Mouse (Mus musculus): Measurements from ENCODE around the gene Tmem101. TPM values are rescaled to one million over a fixed set of nuclear protein-coding genes. Genes with fewer than 3 reads are reported as not detected.
A peak's percentile ranks its signal among the peaks of the same experiment; 100 is the strongest.

Gene Tmem101
- 32.4 and 40.4 TPM in 2 replicates for polyA plus RNA-seq (2015; fragmentation: Nextera tagmentation; extraction: Ambion mirVana)

DNA sequence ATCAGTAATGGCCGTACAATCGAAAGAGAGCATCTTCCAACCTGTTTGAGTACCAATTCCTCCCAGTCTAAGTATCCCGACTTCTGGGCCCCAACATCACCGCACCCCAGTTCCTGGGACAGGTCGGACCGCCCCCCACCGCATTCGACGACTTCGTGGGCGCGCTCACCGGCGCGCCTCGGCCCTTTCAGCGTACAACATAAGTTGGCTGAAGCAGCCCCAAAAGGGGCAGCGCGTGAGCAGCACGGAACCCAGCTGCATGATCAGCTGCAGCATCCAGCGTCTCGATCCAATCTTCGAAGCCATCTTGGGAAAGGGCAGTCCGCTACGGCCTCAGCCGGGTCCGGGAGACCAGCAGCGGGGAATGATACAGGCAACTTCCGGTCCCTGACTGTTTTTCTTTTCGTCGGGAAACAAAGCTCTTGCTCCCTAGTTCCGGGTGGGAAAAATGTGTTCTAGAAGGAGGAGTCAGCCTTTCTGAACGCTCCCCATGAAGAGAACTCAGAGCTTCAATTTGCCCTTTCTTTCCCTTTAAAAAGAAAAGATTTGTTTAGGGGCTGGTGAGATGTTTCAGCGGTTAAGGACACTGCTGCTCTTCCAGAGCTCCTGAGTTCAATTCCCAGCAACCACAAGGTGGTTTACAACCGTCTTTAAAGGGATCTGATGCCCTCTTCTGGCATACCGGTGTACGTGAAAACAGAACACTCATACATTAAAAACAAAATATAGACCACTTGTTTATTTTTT lies at the start of gene Tmem101:
Tmem101 (minus strand) TSS at position 366 of the 747 bp plus-strand sequence.
- peak; percentile 92 for ATAC-seq (ENCODE audit: low read depth)
- under 1% methylated on average over 37 of the region's 37 CpGs for WGBS

DNA sequence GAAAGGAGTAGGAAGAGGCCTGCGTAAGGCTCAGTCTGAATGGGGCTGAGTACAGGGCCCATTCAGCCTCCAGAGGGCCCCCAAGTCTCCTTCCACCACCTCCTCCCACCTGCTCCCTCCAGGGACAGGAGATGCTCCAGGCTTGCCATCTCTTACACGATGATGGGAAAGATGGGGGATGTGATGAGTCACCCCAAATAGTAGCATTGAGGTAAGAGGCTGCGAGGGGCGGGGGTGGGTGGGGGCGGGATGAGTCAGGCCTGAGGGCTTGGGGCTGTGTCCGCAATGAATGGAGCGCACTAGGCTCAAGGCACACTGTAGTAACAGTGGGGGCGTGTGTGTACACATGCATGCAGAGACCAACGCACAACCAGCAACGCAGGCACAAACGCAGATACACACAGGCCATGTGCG lies 45.2 kb upstream of the Tmem101 start:
- WGBS, result 82% methylated on average over 12 of the region's 12 CpGs
- Histone ChIP-seq H3K4me3 (no peak overlapping the region), H3K4me1 (replicated peaks) (peaks cover under 1% of the 10 kb centered on the region; the same call in 1 of the 2 replicates), H3K27me3 (no peaks in the 10 kb centered on the region), H3K9me3 (no peaks in the 10 kb centered on the region), H3K36me3 (peaks cover 97% of the 10 kb centered on the region), H3K4me2 (no peak overlapping the region), H3K27ac (replicated peaks) (no peak overlapping the region), H3K9ac (no peak overlapping the region)
- no peak for ATAC-seq (ENCODE audit: low read depth)

More for the DNA sequence above, at the start of gene Tmem101:
- H3K4me3 ChIP-seq, result peak within 1 kb of the TSS; percentile 69
- H3K27ac ChIP-seq (replicated peaks), result peak within 1 kb of the TSS; percentile 84
- H3K27me3 ChIP-seq, result no peaks in the 10 kb centered on the region
- H3K36me3 ChIP-seq, result peaks cover 32% of the 10 kb centered on the region
- H3K4me2 ChIP-seq, result peak within 1 kb of the TSS; percentile 94
- H3K9me3 ChIP-seq, result no peaks in the 10 kb centered on the region
- H3K4me1 ChIP-seq (replicated peaks), result peaks cover 11% of the 10 kb centered on the region
- H3K9ac ChIP-seq, result peak within 1 kb of the TSS; percentile 85

DNA sequence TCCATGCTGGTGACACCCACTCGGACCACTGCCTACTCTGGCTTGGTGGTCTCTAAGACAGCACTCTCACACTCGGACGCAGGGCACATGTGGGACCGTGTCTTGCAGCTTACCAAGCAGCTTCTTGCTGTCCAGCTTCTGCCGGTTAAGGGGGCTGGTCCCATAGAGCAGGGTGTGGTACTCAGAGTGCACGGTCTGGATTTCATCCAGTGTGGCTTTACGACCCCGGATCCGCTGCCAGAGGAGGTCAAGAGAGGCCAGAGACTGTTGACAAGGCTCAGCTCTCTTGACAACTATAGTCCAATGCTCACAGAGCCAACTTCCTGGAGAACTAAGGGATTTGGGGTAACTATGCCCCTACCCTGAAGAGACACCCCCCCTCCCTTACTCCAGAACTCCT lies 43.7 kb upstream of the Tmem101 start:
- Histone ChIP-seq H3K4me2 (no peak overlapping the region), H3K36me3 (peaks cover 97% of the 10 kb centered on the region), H3K27me3 (no peaks in the 10 kb centered on the region), H3K4me1 (replicated peaks) (0 out of 2 replicates have a peak, but pooled peaks cover under 1% of the 10 kb centered on the region), H3K9me3 (no peaks in the 10 kb centered on the region), H3K4me3 (no peak overlapping the region), H3K9ac (no peak overlapping the region), H3K27ac (replicated peaks) (no peak overlapping the region)
- 78% methylated on average over 9 of the region's 9 CpGs for WGBS
- no peak for ATAC-seq (ENCODE audit: low read depth)

DNA sequence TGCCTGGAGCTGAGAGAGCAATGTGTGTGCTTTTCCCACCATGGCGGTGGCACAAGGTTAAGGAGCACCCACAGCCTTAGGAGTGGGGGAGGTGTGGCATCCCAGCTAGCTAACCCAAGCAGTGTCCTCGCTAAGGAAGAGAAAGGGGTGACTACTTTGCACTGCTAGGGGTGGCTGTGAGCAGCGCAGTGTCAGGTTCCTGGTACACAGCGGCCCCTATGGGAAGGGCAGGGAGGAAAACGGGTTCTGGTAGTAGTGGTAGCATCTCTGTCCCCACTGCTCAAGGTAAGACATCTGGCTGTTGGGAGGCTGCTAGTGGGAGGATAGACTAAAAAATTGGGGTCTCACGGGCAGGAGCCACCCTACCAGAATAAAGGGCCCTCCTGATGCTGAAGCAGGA lies 42.0 kb upstream of the Tmem101 start:
- WGBS, result 64% methylated on average over 6 of the region's 6 CpGs
- H3K36me3 ChIP-seq, result peaks cover 97% of the 10 kb centered on the region

DNA sequence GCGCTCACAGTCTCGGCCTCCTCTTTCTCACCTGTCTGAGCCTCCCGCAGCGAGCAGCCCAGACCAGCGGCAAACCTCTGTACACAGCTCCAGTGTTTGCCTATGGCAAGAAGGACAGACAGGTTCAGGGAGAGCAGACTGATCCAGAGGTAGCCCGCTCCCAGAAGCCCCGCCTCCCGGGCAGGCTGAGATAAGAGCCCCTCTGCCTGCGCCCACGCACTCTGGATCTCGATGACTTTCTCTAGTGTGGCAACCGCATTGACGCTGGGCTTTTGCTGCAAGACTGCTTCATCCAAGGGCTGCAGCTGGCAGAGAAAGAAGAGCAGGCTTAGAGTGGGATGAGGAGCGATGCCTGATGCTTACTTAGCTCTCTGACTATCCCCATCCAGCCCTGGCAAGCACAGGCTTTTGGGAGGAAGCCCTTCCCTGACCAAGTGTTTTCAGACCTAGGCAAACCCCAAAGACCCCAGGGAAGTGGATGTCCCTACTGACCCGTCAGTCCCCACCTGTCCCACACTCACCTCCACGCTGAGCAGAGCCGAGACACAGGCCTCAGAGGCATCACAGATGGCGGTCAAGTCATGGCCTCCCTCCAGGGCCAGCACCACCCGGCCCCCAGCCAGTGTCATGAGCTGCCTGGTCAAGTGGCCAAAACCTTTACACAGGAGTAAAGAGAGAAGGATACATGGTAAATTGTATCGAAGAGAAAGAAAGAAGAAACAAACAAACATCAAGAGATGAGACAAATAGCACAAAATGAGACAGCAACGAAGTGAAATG lies 40.0 kb upstream of the Tmem101 start:
- Histone ChIP-seq H3K4me1 (replicated peaks) (peaks cover 11% of the 10 kb centered on the region), H3K9ac (no peak overlapping the region), H3K27ac (replicated peaks) (no peak overlapping the region), H3K27me3 (no peaks in the 10 kb centered on the region), H3K36me3 (peaks cover 88% of the 10 kb centered on the region), H3K4me2 (no peak overlapping the region), H3K4me3 (no peak overlapping the region), H3K9me3 (no peaks in the 10 kb centered on the region)
- no peak for ATAC-seq (ENCODE audit: low read depth)
- 87% methylated on average over 21 of the region's 21 CpGs for WGBS

More for the DNA sequence above, 42.0 kb upstream of the Tmem101 start:
- Histone ChIP-seq H3K4me3 (no peak overlapping the region), H3K27ac (replicated peaks) (no peak overlapping the region), H3K4me1 (replicated peaks) (peaks cover 9% of the 10 kb centered on the region), H3K27me3 (no peaks in the 10 kb centered on the region), H3K9me3 (no peaks in the 10 kb centered on the region), H3K9ac (no peak overlapping the region), H3K4me2 (no peak overlapping the region)
- no peak for ATAC-seq (ENCODE audit: low read depth)

DNA sequence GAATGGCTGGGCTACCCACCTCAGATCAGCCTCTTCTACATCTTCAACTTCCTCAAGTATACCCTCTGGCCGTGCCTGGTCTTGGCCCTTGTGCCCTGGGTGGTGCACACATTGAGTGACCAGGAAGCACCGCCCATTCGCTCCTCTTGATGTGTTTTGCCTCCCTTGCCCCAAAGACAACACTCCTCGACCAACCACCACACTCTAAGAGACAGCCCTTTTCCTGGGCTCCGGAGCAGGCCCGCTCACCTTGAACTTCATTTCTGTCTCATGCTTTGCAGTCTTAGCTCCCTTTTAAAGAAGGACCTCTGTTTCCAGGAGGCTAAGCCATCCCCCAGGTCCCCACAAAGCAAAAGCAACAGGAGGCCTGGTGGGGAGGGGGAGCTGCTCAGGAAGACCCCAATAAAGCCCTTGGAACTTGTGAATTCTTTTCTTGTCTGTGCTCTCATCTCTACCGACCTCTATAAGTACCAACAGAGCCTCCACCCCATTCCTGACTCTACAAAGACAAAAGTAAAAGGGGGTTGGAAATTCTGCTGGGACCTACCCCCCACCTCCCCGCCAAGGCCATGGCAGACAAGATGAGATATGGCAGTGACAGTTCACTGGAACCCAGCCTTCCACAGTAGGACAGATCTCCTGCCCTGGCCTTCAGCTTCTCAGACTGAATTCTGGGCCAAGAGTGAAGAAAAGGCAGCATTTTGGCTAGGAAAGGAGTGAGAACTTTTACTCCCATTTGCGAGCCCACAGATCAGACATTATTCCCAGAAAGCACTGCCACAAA lies 37.6 kb upstream of the Tmem101 start:
- no peak overlapping the region for H3K9ac ChIP-seq
- peaks cover 31% of the 10 kb centered on the region for H3K4me1 ChIP-seq (replicated peaks)
- no peaks in the 10 kb centered on the region for H3K9me3 ChIP-seq
- ATAC-seq (ENCODE audit: low read depth), result no peak
- H3K36me3 ChIP-seq, result peaks cover 65% of the 10 kb centered on the region
- no peak overlapping the region for H3K27ac ChIP-seq (replicated peaks)
- H3K27me3 ChIP-seq, result no peaks in the 10 kb centered on the region
- WGBS, result 78% methylated on average over 9 of the region's 9 CpGs
- no peak overlapping the region for H3K4me2 ChIP-seq
- H3K4me3 ChIP-seq, result no peak overlapping the region

DNA sequence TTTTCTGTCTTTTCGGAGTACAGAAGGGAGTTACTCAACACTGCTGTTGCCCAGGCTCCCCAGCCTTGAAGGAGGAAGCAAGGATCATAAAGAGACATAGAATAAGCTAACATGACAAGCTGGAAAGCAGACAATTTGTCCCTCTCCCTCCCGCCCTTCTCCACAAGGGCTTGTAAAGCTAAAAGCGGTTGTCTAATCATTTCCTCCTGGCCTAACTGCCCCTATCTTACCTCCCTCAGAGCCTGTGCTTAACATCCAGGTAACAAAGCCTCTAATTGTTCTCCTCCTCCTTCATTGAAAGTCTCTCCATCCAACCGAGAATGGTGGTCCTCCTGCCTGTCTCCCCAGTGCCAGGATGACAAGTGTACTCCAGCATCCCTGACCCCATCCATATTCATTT lies 34.6 kb upstream of the Tmem101 start:
- Histone ChIP-seq H3K36me3 (peaks cover 35% of the 10 kb centered on the region), H3K4me2 (peak overlapping the region; percentile 78), H3K27ac (replicated peaks) (no peak overlapping the region), H3K27me3 (no peaks in the 10 kb centered on the region), H3K4me3 (peak overlapping the region; percentile 60), H3K9me3 (no peaks in the 10 kb centered on the region), H3K9ac (peak overlapping the region; percentile 77), H3K4me1 (replicated peaks) (peaks cover 34% of the 10 kb centered on the region)
- no peak for ATAC-seq (ENCODE audit: low read depth)
- WGBS, result 24% methylated on average over 4 of the region's 4 CpGs

DNA sequence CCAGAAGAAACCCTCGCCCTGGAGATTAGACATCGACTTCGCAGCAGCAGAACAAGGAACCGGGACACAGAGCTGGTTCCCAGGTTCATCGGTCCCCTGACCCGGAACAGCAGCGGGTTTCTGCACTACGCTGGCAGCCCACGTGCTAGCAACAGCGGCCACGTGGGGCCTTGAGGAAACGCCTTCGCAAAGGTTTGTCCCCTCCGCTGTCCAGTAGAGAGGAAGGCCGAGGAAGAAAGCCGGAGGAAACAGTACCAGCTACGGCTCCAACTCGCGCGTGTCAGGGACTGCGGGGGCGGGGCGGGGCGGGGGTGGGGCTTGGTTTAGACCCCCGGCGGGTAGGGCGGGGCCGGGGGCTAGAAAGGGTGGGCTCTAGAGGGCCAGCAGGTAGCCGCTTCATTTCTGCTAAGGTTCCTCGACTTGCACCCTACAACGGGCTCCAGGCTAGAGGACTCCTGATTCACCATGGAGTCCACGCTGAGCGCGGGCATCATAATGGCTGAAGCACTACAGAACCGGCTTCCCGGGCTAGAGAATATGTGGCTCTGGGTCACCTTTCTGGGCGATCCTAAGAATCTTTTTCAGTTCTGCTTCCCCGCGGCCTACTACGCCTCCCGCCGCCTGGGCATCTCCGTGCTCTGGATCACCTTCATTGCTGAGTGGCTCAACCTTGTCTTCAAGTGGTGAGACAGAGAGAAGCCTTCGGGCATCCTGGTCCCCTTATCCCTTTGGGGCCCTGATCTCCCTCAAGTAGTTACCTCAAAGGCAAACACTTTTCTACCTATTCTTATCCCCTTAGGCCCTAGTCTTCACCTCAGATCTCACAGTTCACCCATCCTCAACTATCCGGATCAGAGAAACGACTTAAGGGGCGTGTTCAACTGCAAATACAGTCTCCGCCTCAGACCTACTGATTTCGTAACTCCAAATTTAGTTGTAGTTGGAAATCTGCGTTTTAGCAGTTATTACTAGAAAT lies 33.5 kb upstream of the Tmem101 start, which contains the start of gene G6pc3:
G6pc3 (plus strand) TSS at position 160 of the 976 bp plus-strand sequence.
- H3K36me3 ChIP-seq, result peaks cover 24% of the 10 kb centered on the region
- WGBS, result 4% methylated on average over 50 of the region's 50 CpGs
- peak within 1 kb of the TSS; percentile 60 for H3K4me3 ChIP-seq
- H3K4me2 ChIP-seq, result peak within 1 kb of the TSS; percentile 78
- peaks cover 36% of the 10 kb centered on the region for H3K4me1 ChIP-seq (replicated peaks)
- peak within 1 kb of the TSS; percentile 53 for H3K27ac ChIP-seq (replicated peaks)
- peak; percentile 73 for ATAC-seq (ENCODE audit: low read depth)
- H3K9me3 ChIP-seq, result no peaks in the 10 kb centered on the region
- peak within 1 kb of the TSS; percentile 77 for H3K9ac ChIP-seq
- H3K27me3 ChIP-seq, result no peaks in the 10 kb centered on the region

DNA sequence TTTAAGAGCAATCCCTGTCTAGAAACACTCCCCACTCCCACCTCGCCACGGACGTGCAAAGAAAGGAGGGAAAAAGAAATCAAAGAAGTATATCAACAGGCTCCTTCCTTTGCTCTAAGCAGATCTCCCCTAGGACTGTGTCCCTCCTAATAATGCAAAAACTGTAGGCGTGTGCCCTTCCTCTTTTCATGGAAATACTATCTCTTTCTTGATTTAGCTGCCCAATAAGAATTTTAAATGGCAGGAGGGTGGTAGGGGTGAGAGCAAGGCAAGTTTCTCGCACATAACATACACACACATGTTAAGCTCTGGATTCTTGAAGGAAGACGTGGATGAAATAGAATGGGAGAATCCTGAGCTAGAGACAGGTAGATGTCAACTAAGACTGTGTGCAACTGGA lies 32.8 kb upstream of the Tmem101 start:
- 74% methylated on average over 6 of the region's 6 CpGs for whole genome bisulfite sequencing
- Histone ChIP-seq H3K27ac (replicated peaks) (no peak overlapping the region), H3K4me2 (peak overlapping the region; percentile 78), H3K9ac (peak overlapping the region; percentile 77; the same call in 1 of the 2 replicates), H3K4me3 (peak overlapping the region; percentile 60), H3K4me1 (replicated peaks) (peaks cover 32% of the 10 kb centered on the region), H3K9me3 (no peaks in the 10 kb centered on the region), H3K27me3 (no peaks in the 10 kb centered on the region), H3K36me3 (peaks cover 16% of the 10 kb centered on the region)
- no peak for ATAC-seq (ENCODE audit: low read depth)

DNA sequence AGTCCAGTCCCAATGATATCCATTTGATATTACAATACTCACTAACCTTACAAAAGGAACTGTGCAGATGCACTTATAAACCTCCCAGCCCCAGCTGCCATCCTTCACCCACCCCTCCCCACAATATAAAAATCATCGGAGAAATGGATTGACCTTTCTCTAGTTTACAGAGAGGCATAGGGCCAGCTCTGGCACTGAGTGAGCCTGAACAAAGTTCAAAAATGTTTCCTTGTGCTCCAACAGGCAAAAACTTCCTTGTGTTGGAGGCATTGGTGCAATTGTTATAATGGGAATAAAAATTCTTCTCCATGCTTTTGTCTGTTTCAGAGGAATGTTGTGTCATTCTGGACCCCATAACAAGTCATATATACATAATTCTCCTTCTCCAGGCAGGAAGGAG lies 30.0 kb upstream of the Tmem101 start:
- WGBS, result 93% methylated on average over 1 of the region's 1 CpGs
- peaks cover 14% of the 10 kb centered on the region for H3K36me3 ChIP-seq
- no peak overlapping the region for H3K4me3 ChIP-seq
- H3K4me1 ChIP-seq (replicated peaks), result peaks cover 42% of the 10 kb centered on the region
- ATAC-seq (ENCODE audit: low read depth), result no peak
- H3K27me3 ChIP-seq, result no peaks in the 10 kb centered on the region
- H3K4me2 ChIP-seq, result no peak overlapping the region
- no peaks in the 10 kb centered on the region for H3K9me3 ChIP-seq
- no peak overlapping the region for H3K9ac ChIP-seq
- H3K27ac ChIP-seq (replicated peaks), result 0 out of 2 replicates have a peak overlapping the region, but pooled peaks have one; percentile 98

DNA sequence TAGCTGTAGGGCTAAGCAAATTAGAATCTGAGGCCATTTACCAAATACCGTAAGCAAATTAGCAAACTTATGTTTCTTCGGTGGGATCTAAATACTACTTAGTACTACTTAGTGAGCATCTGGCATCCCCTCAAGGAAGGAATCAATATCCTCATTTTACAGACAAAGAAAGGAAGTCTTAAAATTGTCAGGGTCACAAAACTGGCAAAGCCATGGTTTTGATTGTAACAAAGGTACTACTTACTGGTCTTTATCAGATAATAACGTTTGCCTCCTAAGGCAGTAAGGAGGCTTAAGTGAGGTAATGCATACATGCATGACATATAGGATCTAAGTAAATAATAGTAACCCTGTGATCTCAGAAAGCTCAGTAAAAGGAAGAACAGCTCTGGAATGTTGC lies 29.5 kb upstream of the Tmem101 start:
- no peaks in the 10 kb centered on the region for H3K9me3 ChIP-seq
- peak overlapping the region; percentile 92 for H3K9ac ChIP-seq
- H3K27ac ChIP-seq (replicated peaks), result peak overlapping the region; percentile 98
- WGBS, result 54% methylated on average over 3 of the region's 3 CpGs
- peaks cover 42% of the 10 kb centered on the region for H3K4me1 ChIP-seq (replicated peaks)
- no peak for ATAC-seq (ENCODE audit: low read depth)
- peaks cover 19% of the 10 kb centered on the region for H3K36me3 ChIP-seq
- H3K4me3 ChIP-seq, result peak overlapping the region; percentile 92
- peak overlapping the region; percentile 79 for H3K4me2 ChIP-seq
- H3K27me3 ChIP-seq, result no peaks in the 10 kb centered on the region

Measured in neural tube, embryonic 13.5 days (tissue).